Mouse (Mus musculus): ENCODE measurements at regions not wholly inside any gene's neighbourhood (a gene's known extent, or its start where the extent isn't known, plus 50 kb on each side); places are given as distances from the start of the nearest gene placed in this dataset.

GRCm38 (mm10) chr14:29879283-29879682 lies 88.8 kb upstream of the Selenok start:
- no peak for TF ChIP-seq POLR2A (IDR thresholded peaks at IDR 0.05; ENCODE audit: borderline replicate concordance, extremely low read depth, insufficient read depth, insufficient read length, poor library complexity, severe bottlenecking)
- TF ChIP-seq CTCF (IDR thresholded peaks at IDR 0.05; ENCODE audit: borderline replicate concordance, extremely low read depth, insufficient read depth, insufficient read length) = no peak
